Mouse (Mus musculus) MEL (cell line): ENCODE data around the gene Rab11fip3. TPM values are rescaled to one million over a fixed set of nuclear protein-coding genes. Genes with fewer than 3 reads are reported as not detected.

Source experiments
- DNase-seq: peaks from one replicate; pipeline ENCODE4 v3.0.0; 2011; ENCODE audit warnings: low read depth, low spot score
- H3K27ac ChIP-seq: 2 replicates; pipeline ENCODE4 v1.5.1; 2012; ENCODE audit warnings: low read depth, mild to moderate bottlenecking, control low read depth, low read length, moderate library complexity; ENCODE audit not compliant: control insufficient read depth
- H3K27me3 ChIP-seq, 2 experiments: fragments of 150-350 bp in 1 of 2; sonication (generic) in 1 of 2; 2 replicates each; pipeline ENCODE4 v1.6.1; 2012; ENCODE audit warnings: low read length in 2 of 2, mild to moderate bottlenecking in 2 of 2, improper control_type of control experiment in 1 of 2, moderate library complexity in 1 of 2; ENCODE audit not compliant: insufficient read depth in 2 of 2, control insufficient read depth in 1 of 2
- H3K36me3 ChIP-seq, 2 experiments: 2 replicates each; pipeline ENCODE4 v1.6.1; 2012 to 2014; ENCODE audit warnings: low read length in 2 of 2, improper control_type of control experiment in 1 of 2, inconsistent platforms in 1 of 2, mild to moderate bottlenecking in 1 of 2; ENCODE audit not compliant: insufficient read depth in 2 of 2, control insufficient read depth in 1 of 2
- H3K4me1 ChIP-seq, 2 experiments: fragments of 150-350 bp in 1 of 2; sonication (generic) in 1 of 2; 2 replicates each; pipeline ENCODE4 v1.6.1; 2012; ENCODE audit warnings: low read length in 2 of 2, improper control_type of control experiment in 1 of 2, mild to moderate bottlenecking in 1 of 2; ENCODE audit not compliant: insufficient read depth in 2 of 2, control insufficient read depth in 1 of 2
- H3K4me3 ChIP-seq, 2 experiments: fragments of 150-350 bp in 1 of 2; sonication (generic) in 1 of 2; 2 replicates each; pipeline ENCODE4 v1.5.1; 2012; ENCODE audit warnings: low read depth in 2 of 2, low read length in 2 of 2, mild to moderate bottlenecking in 2 of 2, moderate library complexity in 2 of 2, control low read depth in 1 of 2, improper control_type of control experiment in 1 of 2; ENCODE audit not compliant: control insufficient read depth in 1 of 2, insufficient read depth in 1 of 2
- H3K79me2 ChIP-seq: 2 replicates; pipeline ENCODE4 v1.6.1; 2012; ENCODE audit warnings: mild to moderate bottlenecking, low read length, moderate library complexity; ENCODE audit not compliant: control insufficient read depth, poor library complexity, insufficient read depth
- H3K9ac ChIP-seq: 2 replicates; pipeline ENCODE4 v1.6.1; 2012; ENCODE audit warnings: low read depth, mild to moderate bottlenecking, control low read depth, low read length, moderate library complexity; ENCODE audit not compliant: control insufficient read depth, poor library complexity, severe bottlenecking
- H3K9me3 ChIP-seq: fragments of 150-350 bp; sonication (generic); replicated peaks from 2 replicates; pipeline ENCODE4 v1.6.1; 2012; ENCODE audit warnings: mild to moderate bottlenecking, low read length, improper control_type of control experiment, moderate library complexity; ENCODE audit not compliant: insufficient read depth
- BHLHE40 ChIP-seq: IDR thresholded peaks from 2 replicates; pipeline ENCODE4 v1.6.1; 2012; ENCODE audit warnings: low read depth, mild to moderate bottlenecking, inconsistent platforms, low read length, improper control_type of control experiment, borderline replicate concordance
- CHD1 ChIP-seq: IDR thresholded peaks from 2 replicates; pipeline ENCODE4 v1.6.1; 2012; ENCODE audit warnings: low read depth, mild to moderate bottlenecking, inconsistent platforms, low read length, improper control_type of control experiment
- CHD2 ChIP-seq: IDR thresholded peaks from 2 replicates; pipeline ENCODE4 v1.6.1; 2011; ENCODE audit warnings: low read length, improper control_type of control experiment
- EP300 ChIP-seq, 2 experiments: IDR thresholded peaks; 2 replicates each; pipeline ENCODE4 v1.6.1; 2011; ENCODE audit warnings: improper control_type of control experiment in 2 of 2, low read length in 2 of 2, low read depth in 1 of 2, mild to moderate bottlenecking in 1 of 2
- GABPA ChIP-seq: IDR thresholded peaks from 2 replicates; pipeline ENCODE4 v1.6.1; 2012; ENCODE audit warnings: low read depth, mild to moderate bottlenecking, inconsistent platforms, low read length, improper control_type of control experiment, moderate library complexity
- HCFC1 ChIP-seq: IDR thresholded peaks from 2 replicates; pipeline ENCODE4 v1.6.1; 2012; ENCODE audit warnings: low read depth, mild to moderate bottlenecking, inconsistent platforms, low read length, improper control_type of control experiment, moderate library complexity
- JUND ChIP-seq: IDR thresholded peaks from 2 replicates; pipeline ENCODE4 v1.6.1; 2011; ENCODE audit warnings: low read depth, mild to moderate bottlenecking, improper control_type of control experiment, low read length
- KAT2A ChIP-seq: conservative IDR thresholded peaks from 2 replicates; pipeline ENCODE4 v1.6.1; 2012; ENCODE audit warnings: low read depth, low read length, improper control_type of control experiment, inconsistent platforms
- MAFK ChIP-seq: IDR thresholded peaks from 2 replicates; pipeline ENCODE4 v1.6.1; 2011; ENCODE audit warnings: low read depth, mild to moderate bottlenecking, low read length, improper control_type of control experiment, borderline replicate concordance
- MAZ ChIP-seq: IDR thresholded peaks from 2 replicates; pipeline ENCODE4 v1.6.1; 2012; ENCODE audit warnings: low read depth, mild to moderate bottlenecking, inconsistent platforms, low read length, improper control_type of control experiment
- MXI1 ChIP-seq: IDR thresholded peaks from 2 replicates; pipeline ENCODE4 v1.6.1; 2011; ENCODE audit warnings: mild to moderate bottlenecking, low read depth, low read length, improper control_type of control experiment
- MYB ChIP-seq: IDR thresholded peaks from 2 replicates; pipeline ENCODE4 v1.6.1; 2011; ENCODE audit warnings: mild to moderate bottlenecking, low read depth, low read length, improper control_type of control experiment
- MYC ChIP-seq: IDR thresholded peaks from 2 replicates; pipeline ENCODE4 v1.6.1; 2011; ENCODE audit warnings: low read depth, mild to moderate bottlenecking, low read length, improper control_type of control experiment, moderate library complexity
- NELFE ChIP-seq: IDR thresholded peaks from 2 replicates; pipeline ENCODE4 v1.6.1; 2011; ENCODE audit warnings: low read depth, low read length, improper control_type of control experiment
- POLR2AphosphoS2 ChIP-seq: IDR thresholded peaks from 2 replicates; pipeline ENCODE4 v1.6.1; 2011; ENCODE audit warnings: low read length, improper control_type of control experiment
- RAD21 ChIP-seq: IDR thresholded peaks from 2 replicates; pipeline ENCODE4 v1.6.1; 2011; ENCODE audit warnings: mild to moderate bottlenecking, low read depth, low read length, improper control_type of control experiment
- TAL1 ChIP-seq: IDR thresholded peaks from 2 replicates; pipeline ENCODE4 v1.6.1; 2012; ENCODE audit warnings: mild to moderate bottlenecking, inconsistent platforms, low read length, moderate library complexity, mixed read lengths
- TBP ChIP-seq: IDR thresholded peaks from 2 replicates; pipeline ENCODE4 v1.8.0; 2011; ENCODE audit warnings: low read depth, low read length, improper control_type of control experiment
- TCF12 ChIP-seq: IDR thresholded peaks from 2 replicates; pipeline ENCODE4 v1.6.1; 2014; ENCODE audit warnings: low read depth, mild to moderate bottlenecking, inconsistent platforms, low read length, improper control_type of control experiment, moderate library complexity
- UBTF ChIP-seq: IDR thresholded peaks from 2 replicates; pipeline ENCODE4 v1.6.1; 2012; ENCODE audit warnings: low read depth, mild to moderate bottlenecking, inconsistent platforms, low read length, improper control_type of control experiment, moderate library complexity, borderline replicate concordance; ENCODE audit not compliant: insufficient read depth
- USF2 ChIP-seq, 2 experiments: IDR thresholded peaks; 2 replicates each; pipeline ENCODE4 v1.6.1; 2011 to 2012; ENCODE audit warnings: improper control_type of control experiment in 2 of 2, low read length in 2 of 2, borderline replicate concordance in 1 of 2, inconsistent platforms in 1 of 2, low read depth in 1 of 2, mild to moderate bottlenecking in 1 of 2; ENCODE audit not compliant: insufficient read depth in 1 of 2
- ZC3H11A ChIP-seq: IDR thresholded peaks from 2 replicates; pipeline ENCODE4 v1.6.1; 2012; ENCODE audit warnings: low read depth, mild to moderate bottlenecking, inconsistent platforms, low read length, improper control_type of control experiment
- ZKSCAN1 ChIP-seq: IDR thresholded peaks from 2 replicates; pipeline ENCODE4 v1.6.1; 2012; ENCODE audit warnings: low read depth, mild to moderate bottlenecking, inconsistent platforms, low read length, improper control_type of control experiment, moderate library complexity
- ZNF384 ChIP-seq: IDR thresholded peaks from 2 replicates; pipeline ENCODE4 v1.6.1; 2012; ENCODE audit warnings: low read depth, mild to moderate bottlenecking, inconsistent platforms, low read length, improper control_type of control experiment
- polyA plus RNA-seq, 2 experiments: library from polyadenylated mRNA; stranded (reverse) in 1 of 2; unstranded in 1 of 2; fragments of >175 nt in 1 of 2; fragments of >200 nt in 1 of 2; gene quantifications; 2 replicates each; pipeline versions ENCODE4 v1.2.1 to v1.2.4; 2012; ENCODE audit warnings: low replicate concordance in 2 of 2, low read depth in 1 of 2; ENCODE audit not compliant: insufficient read length in 2 of 2, insufficient read depth in 1 of 2, missing spikeins in 1 of 2
- total RNA-seq: library from RNA; depleted of rRNA; stranded (reverse); fragments of 300-350 nt; gene quantifications from 2 replicates; pipeline ENCODE4 v1.2.3, GENCODE M21; 2012

The Rab11fip3 gene
- total and polyA plus RNA-seq, 3 experiments, result 3.2 to 18.9 TPM; not detected in 1

- Histone ChIP-seq H3K36me3 (peaks cover 0 to 2% of the 10 kb centered on the region in 2 experiments; a peak in 1 of 4 replicates), H3K79me2 (no peaks in the 10 kb centered on the region), H3K4me1 (peaks cover 2 to 12% of the 10 kb centered on the region in 2 experiments; a peak in 2 of 4 replicates), H3K9me3 (no peaks in the 10 kb centered on the region), H3K9ac (no peak overlapping the region), H3K27ac (no peak overlapping the region), H3K4me3 (no peak overlapping the region), H3K27me3 (no peaks in the 10 kb centered on the region)
- TF ChIP-seq NELFE (no peak), MXI1 (no peak), POLR2AphosphoS2 (no peak), ZKSCAN1 (no peak), TAL1 (no peak), MAZ (no peak), TCF12 (no peak), HCFC1 (no peak), MAFK (no peak), JUND (no peak), TBP (no peak), MYC (no peak), USF2 (IDR thresholded peaks at IDR 0.05; ENCODE audit: borderline replicate concordance in 1 of 2, insufficient read depth in 1 of 2, low read depth in 1 of 2, low read length in 2 of 2) (no peak)
- no peak for DNase-seq
Measured at GRCm38 (mm10) chr17:25993489-25993888, 75.9 kb downstream of the Rab11fip3 start.

GRCm38 (mm10) chr17:25992274-25992673, 77.1 kb downstream of the Rab11fip3 start:
- peaks cover 0 to 2% of the 10 kb centered on the region in 2 experiments; a peak in 1 of 4 replicates for H3K36me3 ChIP-seq
- H3K9ac ChIP-seq, result no peak overlapping the region
- H3K4me1 ChIP-seq, result peaks cover 2 to 12% of the 10 kb centered on the region in 2 experiments; a peak in 2 of 4 replicates

More at GRCm38 (mm10) chr17:25992274-25992673, 77.1 kb downstream of the Rab11fip3 start:
- Histone ChIP-seq H3K79me2 (no peaks in the 10 kb centered on the region), H3K4me3 (no peak overlapping the region), H3K27ac (no peak overlapping the region), H3K9me3 (no peaks in the 10 kb centered on the region), H3K27me3 (no peaks in the 10 kb centered on the region)
- TF ChIP-seq USF2 (IDR thresholded peaks at IDR 0.05; ENCODE audit: borderline replicate concordance in 1 of 2, insufficient read depth in 1 of 2, low read depth in 1 of 2, low read length in 2 of 2) (no peak), MYB (no peak), ZNF384 (no peak), KAT2A (no peak), GABPA (no peak), BHLHE40 (no peak), ZC3H11A (no peak), TCF12 (no peak), CHD1 (no peak), TBP (no peak), RAD21 (no peak), EP300 (IDR thresholded peaks at IDR 0.05; ENCODE audit: low read depth in 1 of 2, low read length in 2 of 2) (no peak), UBTF (no peak), TAL1 (no peak), CHD2 (no peak)
- DNase-seq, result no peak
